Mouse (Mus musculus) skeletal muscle tissue, postnatal 0 days (tissue): ENCODE measurements around the gene Omg. TPM values are rescaled to one million over a fixed set of nuclear protein-coding genes. Genes with fewer than 3 reads are reported as not detected.

Experiments used
- polyA plus RNA-seq: library from polyadenylated mRNA; unstranded; fragments of >200 nt; fragmentation: Nextera tagmentation; extraction: Ambion mirVana; gene quantifications from 2 replicates; pipeline ENCODE4 v1.2.1, GENCODE M21; 2015

Gene Omg
- 0.06 and 0.13 TPM in 2 replicates for polyA plus RNA-seq

DNA sequence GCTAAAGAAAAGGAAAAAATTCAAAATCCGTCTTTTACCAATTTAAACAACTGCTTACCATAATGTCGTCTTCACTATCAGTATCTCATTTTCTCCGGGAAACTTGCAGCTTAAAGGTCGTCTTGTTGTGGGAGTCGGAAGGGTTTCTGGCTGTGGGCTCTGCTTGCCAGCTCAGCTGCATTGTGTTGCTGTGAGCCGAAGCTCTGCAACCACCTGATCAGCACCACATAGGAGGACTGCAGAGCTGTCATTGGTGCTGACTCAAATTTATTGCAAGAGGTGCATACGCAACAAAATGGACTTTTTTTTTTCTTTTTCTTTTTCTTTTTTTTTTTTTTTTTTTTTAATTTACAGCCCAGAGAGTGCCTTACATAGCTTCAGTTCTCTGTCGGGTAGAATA, at the start of gene Omg:
TSS of gene Omg (minus strand) at position 240 of the 400 bp plus-strand sequence.

DNA sequence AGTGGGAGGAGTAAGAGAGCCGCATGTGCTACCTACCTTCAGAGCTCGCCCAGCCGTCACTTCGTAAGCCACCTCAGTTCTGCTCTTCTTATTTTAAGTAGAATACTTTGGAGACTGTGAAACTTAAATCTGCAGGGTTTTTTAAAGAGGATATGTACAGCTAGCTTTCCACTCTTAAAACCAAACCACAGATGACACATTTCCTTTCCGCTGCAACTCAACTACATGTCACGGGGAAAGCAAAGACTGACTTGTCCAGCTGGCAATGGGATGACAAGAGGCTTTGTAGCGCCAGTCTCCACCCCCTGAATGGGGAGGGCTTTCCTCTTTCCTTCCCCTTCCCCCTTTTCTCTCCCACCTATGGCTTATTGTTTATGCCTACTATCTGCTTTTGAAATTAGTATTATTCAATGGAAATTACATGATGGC, 26.5 kb upstream of the Omg start, which contains the start of the genes Evi2 and Evi2a:
TSS of gene Evi2 (minus strand) at position 257 of the 429 bp plus-strand sequence.
TSS of gene Evi2a (minus strand) at position 277 of the 429 bp plus-strand sequence.

DNA sequence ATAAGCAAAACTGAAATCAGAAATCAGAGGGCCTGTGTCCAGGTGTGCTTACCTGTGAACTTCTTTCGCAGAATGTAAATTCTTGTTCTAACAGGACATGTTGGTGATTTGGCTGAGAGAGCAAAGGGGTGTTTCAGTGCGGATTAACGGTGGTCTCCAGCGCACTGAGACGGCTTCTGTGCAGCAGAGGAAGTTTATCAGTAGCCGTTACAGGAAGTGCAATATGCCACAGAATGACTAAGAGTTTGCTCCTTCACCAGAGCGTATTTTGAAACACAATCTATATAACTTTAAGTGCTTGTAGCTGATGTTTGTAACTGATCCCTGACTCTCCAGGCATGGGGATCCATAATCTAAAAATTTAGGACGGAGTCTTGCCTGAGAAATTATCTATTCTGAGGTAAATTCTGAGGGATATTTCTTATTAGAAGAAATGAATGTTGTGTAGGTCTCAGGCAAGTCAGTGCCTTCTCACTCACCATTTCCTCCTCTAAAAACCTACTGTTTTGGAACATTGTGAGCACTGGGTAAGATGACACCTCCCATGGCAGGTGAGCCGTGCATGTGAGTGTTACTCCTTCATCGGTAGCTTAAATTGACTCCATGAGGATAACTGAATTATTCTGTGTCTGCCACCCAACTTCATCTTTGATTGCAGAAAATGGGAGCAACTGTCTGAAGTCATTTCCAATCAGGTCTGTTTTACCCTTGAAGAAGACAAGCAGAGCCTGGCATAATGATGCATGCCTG, 19.9 kb upstream of the Omg start, which contains the start of gene Evi2b:
TSS of gene Evi2b (minus strand) at position 203 of the 750 bp plus-strand sequence.

Other genes starting within 250 kb of the Omg start
- gene Wsb1, start 249.4 kb downstream of the Omg start, polyA plus RNA-seq: 69.0 and 71.3 TPM in 2 replicates
- not detected in 2 replicates for gene Gm9964, start 207.2 kb downstream of the Omg start, polyA plus RNA-seq
- 3.3 and 3.7 TPM in 2 replicates for gene Nf1, start 164.4 kb downstream of the Omg start, polyA plus RNA-seq
- 0.44 and 1.2 TPM in 2 replicates for gene Evi2b, start 19.7 kb upstream of the Omg start, polyA plus RNA-seq
- gene Evi2, start 26.5 kb upstream of the Omg start, polyA plus RNA-seq: 0.30 and 0.44 TPM in 2 replicates
- gene Evi2a, start 26.5 kb upstream of the Omg start, polyA plus RNA-seq: 6.3 and 7.7 TPM in 2 replicates
- 0.07 and 0.12 TPM in 2 replicates for gene Rab11fip4, start 87.1 kb upstream of the Omg start, polyA plus RNA-seq